Mouse (Mus musculus) activated CD4-positive, CD25-positive, alpha-beta regulatory T cell, adult 9 weeks (primary cell): Measurements from ENCODE around the gene Mtmr6. TPM values are rescaled to one million over a fixed set of nuclear protein-coding genes. Genes with fewer than 3 reads are reported as not detected.

Experiments used
- polyA plus RNA-seq: library from polyadenylated mRNA; unstranded; fragments of 100-300 nt; shearing (Covaris generic); gene quantifications from one replicate; pipeline ENCODE4 v1.2.1, GENCODE M21; 2017

Gene Mtmr6
- polyA plus RNA-seq = 77.7 TPM

GRCm38 (mm10) chr14:60264990-60265876 is at the start of gene Mtmr6:
Gene Mtmr6, plus strand, starts transcription at chr14:60265228.

GRCm38 (mm10) chr14:60251281-60252003 is 13.6 kb upstream of the Mtmr6 start, which contains the start of the genes Nupl1 and Gm49336:
Gene Nupl1, minus strand, starts transcription at chr14:60251431.
Gene Gm49336, minus strand, starts transcription at chr14:60251507.

Other genes starting within 250 kb of the Mtmr6 start
- 0.88 TPM for gene Atp8a2, start 68.0 kb upstream of the Mtmr6 start, polyA plus RNA-seq
- not detected for gene Nupl1, start 13.8 kb upstream of the Mtmr6 start, polyA plus RNA-seq
- 60.6 TPM for gene Gm49336, start 13.7 kb upstream of the Mtmr6 start, polyA plus RNA-seq
- not detected for gene Amer2, start 108.0 kb downstream of the Mtmr6 start, polyA plus RNA-seq